Mouse (Mus musculus) midbrain, embryonic 13.5 days (tissue): Measurements from ENCODE around the gene Cap2. TPM values are rescaled to one million over a fixed set of nuclear protein-coding genes. Genes with fewer than 3 reads are reported as not detected.

Experiments
- ATAC-seq: fragments of 200-750 bp; cut with Nextera tagmentation; 2 replicates; pipeline ENCODE4 v1.8.0; 2017; ENCODE audit warnings: mild to moderate bottlenecking, moderate TSS enrichment, moderate library complexity
- H3K27ac ChIP-seq: fragments of 300-500 bp; sonication (generic); 2 replicates; pipeline ENCODE4 v1.5.1; 2015; ENCODE audit warnings: inconsistent platforms, mild to moderate bottlenecking, moderate library complexity
- H3K27me3 ChIP-seq: fragments of 300-500 bp; sonication (generic); 2 replicates; pipeline ENCODE4 v1.6.1; 2015; ENCODE audit warnings: mild to moderate bottlenecking, inconsistent platforms
- H3K36me3 ChIP-seq: fragments of 300-500 bp; sonication (generic); 2 replicates; pipeline ENCODE4 v1.6.1; 2015; ENCODE audit warnings: mild to moderate bottlenecking, inconsistent platforms
- H3K4me1 ChIP-seq: fragments of 300-500 bp; sonication (generic); replicated peaks from 2 replicates; pipeline ENCODE4 v1.6.1; 2015; ENCODE audit warnings: inconsistent platforms
- H3K4me2 ChIP-seq: fragments of 300-500 bp; sonication (generic); replicated peaks from 2 replicates; pipeline ENCODE4 v1.6.1; 2015; ENCODE audit warnings: moderate library complexity, mild to moderate bottlenecking, inconsistent platforms
- H3K4me3 ChIP-seq: fragments of 300-500 bp; sonication (generic); replicated peaks from 2 replicates; pipeline ENCODE4 v1.5.1; 2015; ENCODE audit warnings: mild to moderate bottlenecking, inconsistent platforms
- H3K9ac ChIP-seq: fragments of 300-500 bp; sonication (generic); replicated peaks from 2 replicates; pipeline ENCODE4 v1.6.1; 2015; ENCODE audit warnings: mild to moderate bottlenecking, inconsistent platforms
- H3K9me3 ChIP-seq: fragments of 300-500 bp; sonication (generic); 2 replicates; pipeline ENCODE4 v1.6.1; 2016; ENCODE audit warnings: mild to moderate bottlenecking, inconsistent platforms
- WGBS: fragments of 180-500 bp; shearing (Covaris S2); methylation state at CpG from one replicate; pipeline ENCODE4 v1.1.7; 2015; 5-methylcytosine and 5-hydroxymethylcytosine counted together
- polyA plus RNA-seq: library from polyadenylated mRNA; unstranded; fragments of >200 nt; fragmentation: Nextera tagmentation; extraction: Ambion mirVana; gene quantifications from 2 replicates; pipeline ENCODE4 v1.2.1, GENCODE M21; 2015

Gene Cap2
- polyA plus RNA-seq, 1 experiment from 2014 or later: 8.9 TPM

DNA sequence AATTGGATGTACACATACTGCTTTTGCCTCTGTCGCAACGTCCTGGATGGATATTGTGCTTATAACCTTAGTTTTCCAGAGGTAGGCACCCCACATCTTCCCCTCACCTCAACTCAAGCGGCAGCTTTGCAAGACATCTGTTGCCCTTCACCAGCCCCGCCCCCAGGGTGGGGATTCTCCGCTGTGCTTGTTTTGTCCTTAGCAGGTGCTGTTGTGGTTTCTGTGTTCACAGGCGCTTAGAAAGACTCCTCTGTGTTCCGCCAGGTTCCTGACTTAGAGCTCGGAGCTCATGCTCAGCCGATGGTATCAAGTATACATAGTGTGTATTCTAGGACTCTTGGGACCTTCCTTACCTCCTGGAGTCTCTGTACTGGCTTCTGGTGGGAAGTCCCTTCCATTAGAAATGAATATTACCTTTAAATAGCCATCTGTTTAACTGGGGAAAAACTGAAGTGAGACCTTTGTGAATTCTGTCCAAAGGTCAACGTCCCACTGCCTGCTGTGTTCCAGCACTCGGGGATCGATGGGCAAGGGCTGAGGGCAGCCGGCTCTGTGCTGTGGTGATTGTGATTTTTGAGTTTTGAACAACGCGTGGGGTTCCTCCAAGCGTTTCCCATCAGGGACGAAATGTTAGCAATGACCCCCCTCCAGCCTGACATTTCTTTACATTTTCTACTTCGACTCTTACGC is 115.2 kb downstream of the Cap2 start:
- Histone ChIP-seq H3K27me3 (no peaks in the 10 kb centered on the region), H3K4me1 (peaks cover 9% of the 10 kb centered on the region), H3K9ac (no peak overlapping the region), H3K9me3 (no peaks in the 10 kb centered on the region), H3K4me3 (no peak overlapping the region), H3K36me3 (no peaks in the 10 kb centered on the region), H3K4me2 (no peak overlapping the region), H3K27ac (no peak overlapping the region)
- WGBS: 88% methylated on average over 19 of the region's 19 CpGs
- no peak for ATAC-seq

DNA sequence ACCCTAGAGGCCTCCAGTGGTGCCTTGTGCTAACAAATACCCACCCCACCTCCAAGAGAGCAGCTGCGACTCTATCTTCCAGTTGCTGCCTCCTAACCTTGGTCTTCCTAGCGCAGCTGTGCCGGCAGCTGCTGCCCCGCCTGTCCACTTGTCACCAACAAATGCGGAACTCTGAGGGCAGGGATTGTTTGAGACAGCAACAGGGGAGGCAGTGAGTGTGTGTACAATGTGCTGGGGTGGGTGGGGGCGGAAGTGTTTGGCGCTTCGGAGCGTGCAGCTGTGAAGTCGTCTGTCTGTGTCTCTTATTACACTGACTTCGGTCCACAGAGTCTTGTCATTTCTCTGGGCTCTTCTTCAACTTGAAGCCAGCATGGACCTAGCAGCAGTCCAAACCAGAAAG is 118.0 kb downstream of the Cap2 start:
- H3K36me3 ChIP-seq: no peaks in the 10 kb centered on the region
- no peak overlapping the region for H3K4me3 ChIP-seq
- H3K9ac ChIP-seq: no peak overlapping the region
- no peak overlapping the region for H3K4me2 ChIP-seq
- WGBS: 48% methylated on average over 11 of the region's 11 CpGs
- peak; percentile 24; the same call in 1 of the 2 replicates for ATAC-seq
- peaks cover 9% of the 10 kb centered on the region for H3K4me1 ChIP-seq
- H3K9me3 ChIP-seq: no peaks in the 10 kb centered on the region
- H3K27me3 ChIP-seq: no peaks in the 10 kb centered on the region
- no peak overlapping the region for H3K27ac ChIP-seq

DNA sequence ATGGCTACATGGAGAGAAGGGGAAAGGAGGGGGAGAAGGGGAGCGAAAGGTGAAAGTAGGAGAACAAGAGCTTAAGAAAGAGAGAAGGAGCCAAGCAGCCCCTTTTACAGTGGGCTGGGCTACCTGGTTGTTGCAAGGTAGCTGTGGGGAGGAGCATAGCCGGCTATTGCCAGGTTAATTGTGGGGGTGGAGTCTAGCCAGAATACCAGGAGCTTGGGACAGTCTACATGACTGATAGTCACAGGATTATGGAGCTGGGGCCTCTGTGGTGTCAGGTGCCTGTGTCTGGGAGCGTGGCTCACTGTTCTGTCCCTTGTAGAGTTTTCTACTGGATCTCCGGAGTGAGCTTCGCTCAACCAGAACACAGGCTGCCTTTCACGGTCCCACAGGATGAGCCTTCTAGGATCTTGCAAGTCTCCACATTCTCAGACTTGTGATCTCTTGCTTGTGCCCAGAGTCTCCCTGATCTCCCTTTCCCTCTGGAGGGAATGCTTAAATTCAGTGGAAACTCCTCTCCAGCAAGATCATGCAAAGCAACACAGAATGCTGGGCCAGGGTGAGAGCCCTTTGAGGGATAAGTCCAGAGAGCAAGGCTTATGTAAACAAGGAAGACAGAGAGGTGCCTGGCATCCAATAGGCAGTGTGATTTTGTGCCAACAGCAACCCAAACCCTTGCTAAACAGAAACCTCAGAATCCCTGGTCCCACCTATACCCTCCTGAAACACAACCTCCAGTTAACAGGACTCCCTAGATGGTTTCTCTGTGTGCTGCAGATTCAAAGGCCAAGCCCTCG is 119.5 kb downstream of the Cap2 start:
- no peak overlapping the region for H3K4me3 ChIP-seq
- no peaks in the 10 kb centered on the region for H3K36me3 ChIP-seq
- H3K9me3 ChIP-seq: no peaks in the 10 kb centered on the region
- H3K9ac ChIP-seq: no peak overlapping the region
- H3K27me3 ChIP-seq: no peaks in the 10 kb centered on the region
- H3K27ac ChIP-seq: no peak overlapping the region
- ATAC-seq: no peak
- H3K4me1 ChIP-seq: peaks cover 9% of the 10 kb centered on the region
- WGBS: 84% methylated on average over 7 of the region's 7 CpGs
- no peak overlapping the region for H3K4me2 ChIP-seq

DNA sequence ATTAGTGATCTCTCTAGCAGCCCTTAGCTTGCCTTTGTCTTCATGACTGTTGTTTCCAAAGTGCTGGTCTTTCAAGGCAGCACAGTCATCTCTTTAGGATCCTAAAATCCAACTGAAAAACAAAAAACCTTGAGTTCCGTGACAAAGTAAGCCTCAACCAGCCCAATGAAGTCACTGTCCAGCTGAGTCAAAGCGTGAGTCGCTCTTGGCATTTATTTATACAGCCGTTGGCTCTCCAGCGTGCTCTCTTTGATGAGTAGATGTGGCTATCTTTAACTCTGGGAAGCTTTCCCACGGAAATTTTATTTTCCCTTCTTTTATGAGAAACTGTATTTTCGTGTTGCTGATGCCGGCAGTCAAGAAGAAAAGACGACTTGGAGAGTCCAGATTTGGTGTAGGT is 125.0 kb downstream of the Cap2 start:
- no peak for ATAC-seq
- H3K4me2 ChIP-seq: no peak overlapping the region
- no peak overlapping the region for H3K9ac ChIP-seq
- no peak overlapping the region for H3K27ac ChIP-seq
- H3K4me1 ChIP-seq: no peaks in the 10 kb centered on the region
- WGBS: 88% methylated on average over 9 of the region's 9 CpGs
- no peaks in the 10 kb centered on the region for H3K9me3 ChIP-seq
- H3K27me3 ChIP-seq: no peaks in the 10 kb centered on the region
- no peaks in the 10 kb centered on the region for H3K36me3 ChIP-seq
- no peak overlapping the region for H3K4me3 ChIP-seq

DNA sequence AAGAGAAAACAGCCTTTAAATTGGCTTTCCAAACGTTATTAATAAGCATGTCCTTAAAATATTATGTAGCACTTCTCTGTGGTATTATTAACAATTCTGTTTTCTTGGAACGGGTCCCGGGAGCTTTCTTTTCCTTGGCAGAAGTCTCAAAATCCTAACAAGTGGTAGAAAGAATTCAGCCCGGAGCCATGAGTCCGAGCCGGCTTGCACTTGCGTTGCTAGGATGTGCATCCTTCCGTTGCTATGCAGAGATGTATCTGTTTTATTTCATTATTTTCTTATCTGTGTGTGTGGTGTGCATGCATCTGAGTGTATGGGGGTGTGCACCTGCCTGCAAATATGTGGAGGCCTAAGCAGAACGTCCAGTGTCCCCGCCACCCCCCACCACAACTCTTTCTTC is 126.2 kb downstream of the Cap2 start:
- no peak overlapping the region for H3K27ac ChIP-seq
- no peaks in the 10 kb centered on the region for H3K27me3 ChIP-seq
- ATAC-seq: no peak
- 82% methylated on average over 10 of the region's 10 CpGs for WGBS
- peaks cover 3% of the 10 kb centered on the region for H3K4me1 ChIP-seq
- no peaks in the 10 kb centered on the region for H3K36me3 ChIP-seq
- H3K9me3 ChIP-seq: no peaks in the 10 kb centered on the region
- no peak overlapping the region for H3K9ac ChIP-seq
- no peak overlapping the region for H3K4me3 ChIP-seq
- no peak overlapping the region for H3K4me2 ChIP-seq

DNA sequence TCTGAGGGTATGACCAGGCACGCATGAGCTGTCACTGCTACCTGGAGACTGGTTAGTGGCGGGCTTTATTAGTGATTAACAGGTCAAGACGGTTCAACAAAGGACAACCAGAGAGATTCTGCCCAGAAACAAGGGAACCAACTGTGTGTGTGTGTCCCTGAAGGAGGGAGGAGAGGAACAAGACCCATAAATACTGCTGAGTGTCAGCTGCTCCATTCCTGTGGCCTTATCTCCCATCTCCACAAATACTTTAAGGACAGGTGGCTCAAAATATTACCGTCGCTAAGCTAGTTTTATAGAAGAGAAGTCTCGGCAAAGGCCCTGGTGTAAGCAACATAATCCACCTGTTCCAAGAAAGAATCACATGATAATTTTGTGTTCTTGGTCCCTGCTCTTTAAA is 127.7 kb downstream of the Cap2 start:
- Histone ChIP-seq H3K9ac (no peak overlapping the region), H3K36me3 (no peaks in the 10 kb centered on the region), H3K4me1 (peaks cover 19% of the 10 kb centered on the region), H3K27me3 (no peaks in the 10 kb centered on the region), H3K27ac (no peak overlapping the region), H3K4me2 (no peak overlapping the region), H3K4me3 (no peak overlapping the region), H3K9me3 (no peaks in the 10 kb centered on the region)
- ATAC-seq: no peak
- 84% methylated on average over 6 of the region's 6 CpGs for WGBS

DNA sequence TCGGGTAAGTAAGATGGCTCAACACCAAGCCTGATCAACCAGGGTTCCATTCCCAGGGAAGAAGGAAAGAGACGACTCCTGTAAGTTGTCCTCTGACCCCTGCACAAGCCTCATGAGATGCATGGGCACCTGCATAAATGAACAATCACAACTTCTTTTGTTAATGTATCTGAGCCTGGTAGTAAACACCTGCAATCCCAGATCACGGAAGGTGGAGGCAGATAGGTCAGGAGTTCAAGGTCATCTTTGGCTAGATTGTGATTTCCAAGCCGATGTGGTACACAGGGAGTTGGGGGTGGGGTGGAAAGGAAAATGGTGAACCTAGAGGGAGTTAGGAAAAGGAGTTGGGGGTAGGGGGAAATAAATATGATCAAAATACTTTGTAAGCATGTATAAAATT is 131.1 kb downstream of the Cap2 start:
- no peak for ATAC-seq
- no peaks in the 10 kb centered on the region for H3K36me3 ChIP-seq
- H3K27me3 ChIP-seq: no peaks in the 10 kb centered on the region
- 62% methylated on average over 4 of the region's 4 CpGs for WGBS
- H3K4me3 ChIP-seq: no peak overlapping the region
- no peaks in the 10 kb centered on the region for H3K9me3 ChIP-seq
- peak overlapping the region; percentile 91 for H3K27ac ChIP-seq
- no peak overlapping the region for H3K9ac ChIP-seq
- peaks cover 29% of the 10 kb centered on the region for H3K4me1 ChIP-seq
- no peak overlapping the region for H3K4me2 ChIP-seq

DNA sequence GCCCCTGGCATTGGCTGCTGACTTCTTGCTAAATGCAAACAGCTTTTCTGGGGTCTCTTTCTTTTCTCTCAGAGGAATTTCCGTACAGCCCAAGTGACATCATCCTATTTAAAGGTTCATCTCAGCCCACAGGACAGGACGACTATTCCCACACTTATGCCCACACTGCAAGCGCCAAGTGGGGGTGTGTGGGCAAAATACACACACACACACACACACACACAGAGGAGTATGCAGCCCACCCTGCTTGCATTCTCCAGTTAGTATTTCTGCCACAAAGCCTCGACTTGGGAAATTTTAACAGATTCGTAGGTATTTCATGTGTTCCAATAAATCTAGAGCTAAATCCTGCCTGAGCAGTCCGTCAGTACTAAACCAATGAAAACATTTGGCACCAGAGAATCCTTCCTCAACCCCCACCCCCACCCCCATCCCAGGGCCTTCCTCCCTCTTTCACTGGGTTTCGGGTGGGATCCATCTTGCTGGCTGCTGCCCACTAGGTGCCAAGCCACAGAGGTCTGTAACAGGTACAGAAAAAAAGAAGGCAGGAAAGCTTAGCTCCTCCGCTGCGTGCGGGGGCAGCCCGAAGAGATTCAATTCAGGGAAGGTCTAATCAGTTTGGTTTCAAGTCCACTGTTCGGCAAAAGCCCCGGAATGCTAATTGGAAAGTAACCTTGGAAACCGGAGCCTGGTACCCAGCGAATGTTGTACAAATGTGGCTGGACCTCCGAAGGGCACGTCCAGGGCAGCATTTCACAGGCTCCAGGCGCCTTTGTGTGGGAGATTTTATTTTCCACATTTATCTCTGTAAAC is 131.9 kb downstream of the Cap2 start:
- peak; percentile 91 for ATAC-seq
- no peaks in the 10 kb centered on the region for H3K9me3 ChIP-seq
- H3K9ac ChIP-seq: peak overlapping the region; percentile 42
- 14% methylated on average over 18 of the region's 18 CpGs for WGBS
- peaks cover 29% of the 10 kb centered on the region for H3K4me1 ChIP-seq
- H3K4me3 ChIP-seq: peak overlapping the region; percentile 26
- H3K27ac ChIP-seq: peak overlapping the region; percentile 91
- H3K27me3 ChIP-seq: no peaks in the 10 kb centered on the region
- no peaks in the 10 kb centered on the region for H3K36me3 ChIP-seq
- H3K4me2 ChIP-seq: peak overlapping the region; percentile 52

DNA sequence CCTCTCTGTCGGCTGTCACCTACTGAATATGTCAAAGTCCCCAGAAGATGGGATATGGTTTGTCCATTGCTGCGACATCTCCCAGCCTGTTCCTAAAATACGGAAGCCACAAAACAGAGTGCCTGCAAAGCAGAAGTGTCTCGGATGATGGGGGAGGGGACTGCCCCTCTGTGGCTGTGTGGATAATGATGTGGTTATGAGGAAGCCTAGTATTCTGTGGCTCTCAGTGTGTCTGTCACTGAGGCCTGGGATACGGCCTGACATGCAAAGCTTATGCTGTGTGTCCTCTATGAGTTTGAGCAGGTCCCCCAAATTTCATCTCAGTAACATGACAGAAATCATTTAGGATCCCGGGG is 132.5 kb downstream of the Cap2 start:
- H3K4me1 ChIP-seq: peaks cover 29% of the 10 kb centered on the region
- peak overlapping the region; percentile 52 for H3K4me2 ChIP-seq
- WGBS: 23% methylated on average over 6 of the region's 6 CpGs
- peak; percentile 90 for ATAC-seq
- H3K27me3 ChIP-seq: no peaks in the 10 kb centered on the region
- H3K9me3 ChIP-seq: no peaks in the 10 kb centered on the region
- H3K27ac ChIP-seq: peak overlapping the region; percentile 91
- H3K36me3 ChIP-seq: no peaks in the 10 kb centered on the region
- H3K9ac ChIP-seq: peak overlapping the region; percentile 42
- H3K4me3 ChIP-seq: peak overlapping the region; percentile 26

DNA sequence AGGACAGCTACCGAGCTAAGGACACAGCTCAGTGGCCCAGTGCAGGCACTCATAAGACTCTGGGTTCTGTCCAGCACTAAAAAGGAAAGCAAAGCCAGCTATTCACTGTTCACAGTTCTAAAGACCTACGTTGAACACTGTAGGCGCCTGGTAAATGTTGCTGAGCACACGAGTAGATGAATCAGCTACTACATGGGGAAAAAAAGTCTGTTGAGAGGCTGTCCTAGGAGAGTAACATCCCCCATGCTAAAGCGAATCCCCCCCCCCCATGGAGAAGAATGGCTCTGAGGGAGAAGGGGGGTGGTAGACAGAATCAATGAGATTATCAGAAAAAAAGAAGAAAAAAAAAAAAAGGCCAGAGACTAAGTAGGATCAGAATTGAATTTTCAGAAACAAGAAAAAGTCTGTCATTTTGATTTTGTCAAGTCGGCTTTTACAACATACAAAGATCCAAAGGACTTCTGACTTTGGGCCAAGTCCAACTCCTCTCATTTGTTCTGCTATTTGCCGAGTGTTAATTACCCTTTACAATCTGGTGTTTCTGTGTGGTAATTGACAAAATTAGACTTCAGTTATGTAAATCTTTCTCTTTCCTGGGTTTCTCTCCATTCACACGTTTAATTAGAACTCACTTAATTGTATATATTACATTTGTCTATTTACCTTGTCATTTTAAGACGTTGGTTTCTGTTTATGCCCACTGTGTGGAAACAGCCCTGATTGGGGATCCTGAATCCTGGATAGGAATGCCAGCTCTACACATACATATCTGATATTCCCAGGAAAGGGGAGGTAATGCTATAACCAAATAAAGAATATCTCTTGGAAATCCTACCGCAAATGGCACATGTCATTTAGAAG is 139.2 kb downstream of the Cap2 start:
- Histone ChIP-seq H3K27ac (no peak overlapping the region), H3K4me2 (no peak overlapping the region), H3K9ac (no peak overlapping the region), H3K4me1 (no peaks in the 10 kb centered on the region), H3K27me3 (no peaks in the 10 kb centered on the region), H3K9me3 (peaks cover 5% of the 10 kb centered on the region), H3K4me3 (no peak overlapping the region), H3K36me3 (no peaks in the 10 kb centered on the region)
- no peak for ATAC-seq
- WGBS: 90% methylated on average over 10 of the region's 10 CpGs

DNA sequence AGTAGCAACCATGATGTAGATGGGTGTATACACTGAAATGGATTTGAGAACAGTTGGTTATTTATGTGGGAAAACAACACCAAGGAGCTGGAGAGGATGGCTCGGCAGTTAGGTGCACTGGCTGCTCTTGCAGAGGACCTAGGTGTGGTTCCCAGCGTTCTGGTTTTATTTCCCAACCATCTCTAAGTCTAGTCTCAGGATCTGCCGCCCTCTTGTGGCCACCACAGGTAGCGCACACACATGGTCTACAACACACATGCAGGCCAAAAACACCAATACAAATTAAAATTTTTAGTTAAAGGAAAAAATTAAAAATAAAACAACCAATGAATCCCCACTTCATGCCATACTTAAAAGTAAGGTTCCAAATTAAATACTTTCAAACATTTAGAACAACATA is 140.7 kb downstream of the Cap2 start:
- Histone ChIP-seq H3K27ac (no peak overlapping the region), H3K4me2 (no peak overlapping the region), H3K27me3 (no peaks in the 10 kb centered on the region), H3K36me3 (no peaks in the 10 kb centered on the region), H3K9me3 (peaks cover 5% of the 10 kb centered on the region), H3K4me1 (no peaks in the 10 kb centered on the region), H3K4me3 (no peak overlapping the region), H3K9ac (no peak overlapping the region)
- no peak for ATAC-seq
- 92% methylated on average over 4 of the region's 4 CpGs for WGBS
